19 mouse cellular contexts compared by ENCODE assay signal in the genomic region with DNA sequence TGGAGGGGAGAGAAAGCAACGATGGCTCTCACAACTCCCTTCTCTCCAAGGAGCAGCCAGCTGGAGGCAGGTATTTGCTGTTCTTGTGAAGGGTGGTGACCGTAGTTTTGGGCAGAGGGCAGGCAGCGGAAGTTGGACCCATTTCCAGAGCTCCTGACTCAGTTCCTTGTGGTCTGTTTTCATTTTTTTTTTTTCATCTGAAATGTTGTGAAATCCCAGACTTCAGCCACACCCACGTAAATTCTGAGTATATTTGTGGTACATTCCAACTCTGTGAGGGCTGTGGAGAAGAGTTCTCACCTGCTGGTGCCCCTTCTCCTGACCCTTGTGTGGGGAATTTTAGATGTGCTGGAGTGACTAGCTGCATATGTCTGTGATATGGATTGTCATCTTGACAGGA. TPM values are rescaled to one million over a fixed set of nuclear protein-coding genes. Genes with fewer than 3 reads are reported as not detected.
DNase-seq lines count a peak whose midpoint lies in the region; ATAC-seq lines count a peak whose summit lies in the region.
"Had no signal": no experiment of that assay in that cellular context is flagged by ENCODE, and none has a peak within 500 bp of the region (broad histone marks: within the 10 kb centered on the region; RNA-seq: fewer than 3 reads in every experiment).

No protein-coding gene starts in this region.

- H3K36me3 ChIP-seq in hindbrain, embryonic 10.5 days, result no peaks in the 10 kb centered on the region
- H3K36me3 ChIP-seq: embryonic facial prominence, embryonic 10.5 days; limb, embryonic 13.5 days; midbrain, embryonic 12.5 days had no signal

- no peak overlapping the region for H3K4me3 ChIP-seq in hindbrain, embryonic 10.5 days
- H3K4me3 ChIP-seq: embryonic facial prominence, embryonic 10.5 days; limb, embryonic 13.5 days; midbrain, embryonic 12.5 days had no signal

- H3K27me3 ChIP-seq in hindbrain, embryonic 10.5 days (ENCODE audit: insufficient read depth, poor library complexity, severe bottlenecking), result no peaks in the 10 kb centered on the region
- H3K27me3 ChIP-seq: limb, embryonic 13.5 days; midbrain, embryonic 12.5 days had no signal

- no peak overlapping the region for H3K27ac ChIP-seq in hindbrain, embryonic 10.5 days
- H3K27ac ChIP-seq: embryonic facial prominence, embryonic 10.5 days; hindbrain, embryonic 14.5 days; limb, embryonic 13.5 days; midbrain, embryonic 12.5 days had no signal

- no peaks in the 10 kb centered on the region for H3K9me3 ChIP-seq in hindbrain, embryonic 10.5 days
- H3K9me3 ChIP-seq: embryonic facial prominence, embryonic 10.5 days; limb, embryonic 13.5 days; midbrain, embryonic 12.5 days had no signal

- peaks cover 4% of the 10 kb centered on the region; the same call in 1 of the 2 replicates for H3K4me1 ChIP-seq in hindbrain, embryonic 10.5 days (replicated peaks)
- H3K4me1 ChIP-seq: embryonic facial prominence, embryonic 10.5 days; limb, embryonic 13.5 days; midbrain, embryonic 12.5 days had no signal

- 0 out of 2 replicates have a peak, but pooled peaks have one; percentile 20 for ATAC-seq in common myeloid progenitor, adult 5-6 weeks (replicated peaks; ENCODE audit: low read depth, poor library complexity, severe bottlenecking)
- peak; percentile 37; the same call in 1 of the 2 replicates for ATAC-seq in monocyte, adult 5-6 weeks (replicated peaks; ENCODE audit: insufficient number of reproducible peaks, low FRiP score, low TSS enrichment, poor library complexity, severe bottlenecking)

- DNase-seq in lung, adult 18-20 months, result peak; percentile 64 to 75
- no peak for DNase-seq in lung, postnatal 4 days
- peak; percentile 85 for DNase-seq in Muller cell, postnatal 12 days (ENCODE audit: inconsistent ontology term)
- no peak for DNase-seq in hindbrain, embryonic 10.5 days (ENCODE audit: low spot score)
- DNase-seq in T-cell, adult 2 months (ENCODE audit: low spot score), result no peak
- DNase-seq: cerebellum, postnatal 25 days; kidney, adult 11 months; kidney, postnatal 14 days; layer of hippocampus, adult 9-11 months; right cerebral cortex, postnatal 14 days had no signal

- WGBS in hindbrain, embryonic 10.5 days, result 74% methylated on average over 4 of the region's 4 CpGs

RNA-seq across cellular contexts. Expression of a gene that starts 27.7 kb away (rescaled TPM):
- total RNA-seq in common myeloid progenitor, adult 5-6 weeks (2017), result not detected in 2 replicates
- not detected in 3 replicates for total RNA-seq in monocyte, adult 5-6 weeks (2017)
- not detected in 2 replicates for polyA plus RNA-seq in hindbrain, embryonic 10.5 days (2016; fragmentation: Nextera tagmentation; extraction: Ambion mirVana)
- total RNA-seq: adrenal gland, adult 18-20 months had no signal
- polyA plus RNA-seq: embryonic facial prominence, embryonic 10.5 days; hindbrain, embryonic 14.5 days; limb, embryonic 13.5 days; liver, embryonic 16.5 days; midbrain, embryonic 12.5 days; neural tube, embryonic 11.5 days had no signal

Comparison
In these comparisons a context has a peak if more than half of its experiments do, and no peak if none do; other contexts are left out.
1. DNase-seq: peak in lung, adult 18-20 months (2 of 2) and Muller cell, postnatal 12 days (single experiment); none in lung, postnatal 4 days (0 of 2), hindbrain, embryonic 10.5 days (single experiment) and T-cell, adult 2 months (single experiment).